Mouse (Mus musculus): Measurements from ENCODE around the gene 2510039O18Rik. TPM values are rescaled to one million over a fixed set of nuclear protein-coding genes. Genes with fewer than 3 reads are reported as not detected.

2510039O18Rik gene
- polyA plus RNA-seq, 1 experiment from 2014 or later: 12.5 TPM

- 71% methylated on average over 7 of the region's 7 CpGs for WGBS
- Histone ChIP-seq H3K4me3 (ENCODE audit: low read depth, low read length) (no peak overlapping the region), H3K9ac (ENCODE audit: low read length) (no peak overlapping the region), H3K9me3 (replicated peaks; ENCODE audit: control insufficient read depth, low read length) (no peaks in the 10 kb centered on the region), H3K27me3 (replicated peaks; ENCODE audit: control insufficient read depth, insufficient read depth, low read length) (no peaks in the 10 kb centered on the region), H3K27ac (ENCODE audit: low read depth, low read length) (no peak overlapping the region), H3K4me2 (ENCODE audit: low read length) (no peak overlapping the region), H3K4me1 (ENCODE audit: control insufficient read depth, insufficient read depth, low read length) (no peaks in the 10 kb centered on the region), H3K36me3 (ENCODE audit: control insufficient read depth, insufficient read depth, low read length) (no peaks in the 10 kb centered on the region)
- DNase-seq (ENCODE audit: low spot score) (no peak), ATAC-seq (no peak)
Observed at GRCm38 (mm10) chr4:147993571-147994095, 52.9 kb downstream of the 2510039O18Rik start.

- peaks cover 1% of the 10 kb centered on the region; the same call in 1 of the 2 replicates for H3K4me1 ChIP-seq (ENCODE audit: control insufficient read depth, insufficient read depth, low read length)
- no peak for DNase-seq (ENCODE audit: low spot score)
- H3K4me3 ChIP-seq (ENCODE audit: low read depth, low read length): no peak overlapping the region
- no peak overlapping the region for H3K27ac ChIP-seq (ENCODE audit: low read depth, low read length)
- no peak overlapping the region for H3K9ac ChIP-seq (ENCODE audit: low read length)
- no peaks in the 10 kb centered on the region for H3K9me3 ChIP-seq (replicated peaks; ENCODE audit: control insufficient read depth, low read length)
- WGBS: 81% methylated on average over 3 of the region's 3 CpGs
- no peak for ATAC-seq
- H3K27me3 ChIP-seq (replicated peaks; ENCODE audit: control insufficient read depth, insufficient read depth, low read length): no peaks in the 10 kb centered on the region
- H3K4me2 ChIP-seq (ENCODE audit: low read length): no peak overlapping the region
- no peaks in the 10 kb centered on the region for H3K36me3 ChIP-seq (ENCODE audit: control insufficient read depth, insufficient read depth, low read length)
Observed at GRCm38 (mm10) chr4:147995311-147995710, 54.6 kb downstream of the 2510039O18Rik start.

Other genes starting within 250 kb of the 2510039O18Rik start
- gene Zfp534, start 238.3 kb upstream of the 2510039O18Rik start, polyA plus RNA-seq (2014; fragmentation: Nextera tagmentation; extraction: Ambion mirVana): not detected in 2 replicates
- 6.1 and 6.2 TPM in 2 replicates for gene Zfp984, start 131.1 kb upstream of the 2510039O18Rik start, polyA plus RNA-seq (2014; fragmentation: Nextera tagmentation; extraction: Ambion mirVana)
- 8.4 and 12.5 TPM in 2 replicates for gene Zfp933, start 92.5 kb upstream of the 2510039O18Rik start, polyA plus RNA-seq (2014; fragmentation: Nextera tagmentation; extraction: Ambion mirVana)
- gene Miip, start 72.1 kb upstream of the 2510039O18Rik start, polyA plus RNA-seq (2014; fragmentation: Nextera tagmentation; extraction: Ambion mirVana): 36.6 and 37.1 TPM in 2 replicates
- gene Fv1, start 71.9 kb upstream of the 2510039O18Rik start, polyA plus RNA-seq (2014; fragmentation: Nextera tagmentation; extraction: Ambion mirVana): 9.5 and 10.2 TPM in 2 replicates
- gene Mfn2, start 36.2 kb upstream of the 2510039O18Rik start, polyA plus RNA-seq (2014; fragmentation: Nextera tagmentation; extraction: Ambion mirVana): 33.8 and 50.1 TPM in 2 replicates
- 15.0 and 18.8 TPM in 2 replicates for gene Plod1, start 4.1 kb upstream of the 2510039O18Rik start, polyA plus RNA-seq (2014; fragmentation: Nextera tagmentation; extraction: Ambion mirVana)
- gene Nppb, start 44.9 kb downstream of the 2510039O18Rik start, polyA plus RNA-seq (2014; fragmentation: Nextera tagmentation; extraction: Ambion mirVana): not detected in 2 replicates
- 0.80 and 1.1 TPM in 2 replicates for gene Nppa, start 59.8 kb downstream of the 2510039O18Rik start, polyA plus RNA-seq (2014; fragmentation: Nextera tagmentation; extraction: Ambion mirVana)
- gene Clcn6, start 97.9 kb downstream of the 2510039O18Rik start, polyA plus RNA-seq (2014; fragmentation: Nextera tagmentation; extraction: Ambion mirVana): 19.1 and 24.8 TPM in 2 replicates
- 12.4 TPM in 2 replicates for gene Mthfr, start 98.2 kb downstream of the 2510039O18Rik start, polyA plus RNA-seq (2014; fragmentation: Nextera tagmentation; extraction: Ambion mirVana)
- 5.3 and 5.7 TPM in 2 replicates for gene Agtrap, start 147.1 kb downstream of the 2510039O18Rik start, polyA plus RNA-seq (2014; fragmentation: Nextera tagmentation; extraction: Ambion mirVana)
- gene Mad2l2, start 189.5 kb downstream of the 2510039O18Rik start, polyA plus RNA-seq (2014; fragmentation: Nextera tagmentation; extraction: Ambion mirVana): 129 and 141 TPM in 2 replicates
- 18.8 and 20.7 TPM in 2 replicates for gene Draxin, start 189.8 kb downstream of the 2510039O18Rik start, polyA plus RNA-seq (2014; fragmentation: Nextera tagmentation; extraction: Ambion mirVana)
- gene Fbxo6, start 211.2 kb downstream of the 2510039O18Rik start, polyA plus RNA-seq (2014; fragmentation: Nextera tagmentation; extraction: Ambion mirVana): 19.0 and 20.6 TPM in 2 replicates
- 70.6 and 76.3 TPM in 2 replicates for gene Fbxo44, start 219.6 kb downstream of the 2510039O18Rik start, polyA plus RNA-seq (2014; fragmentation: Nextera tagmentation; extraction: Ambion mirVana)
- 2.2 and 3.2 TPM in 2 replicates for gene Fbxo2, start 219.7 kb downstream of the 2510039O18Rik start, polyA plus RNA-seq (2014; fragmentation: Nextera tagmentation; extraction: Ambion mirVana)

Measured in forebrain, embryonic 14.5 days (tissue).